Mouse (Mus musculus): ENCODE measurements around the gene Platr17. TPM values are rescaled to one million over a fixed set of nuclear protein-coding genes. Genes with fewer than 3 reads are reported as not detected.

Gene Platr17
- polyA plus RNA-seq, 1 experiment from 2014 or later = 0.27 TPM

GRCm38 (mm10) chr17:33953310-33953709, 48.4 kb downstream of the Platr17 start:
- H3K27me3 ChIP-seq (replicated peaks; ENCODE audit: low read depth, poor library complexity, severe bottlenecking) = no peaks in the 10 kb centered on the region
- H3K9me3 ChIP-seq = no peaks in the 10 kb centered on the region
- 86% methylated on average over 3 of the region's 3 CpGs for WGBS
- no peak for DNase-seq (ENCODE audit: low spot score)
- H3K27ac ChIP-seq (replicated peaks) = no peak overlapping the region; the same call in 1 of the 2 replicates
- peaks cover 65% of the 10 kb centered on the region for H3K36me3 ChIP-seq (replicated peaks)
- H3K4me3 ChIP-seq = peak overlapping the region; percentile 85
- H3K4me1 ChIP-seq = peaks cover 58% of the 10 kb centered on the region

DNA sequence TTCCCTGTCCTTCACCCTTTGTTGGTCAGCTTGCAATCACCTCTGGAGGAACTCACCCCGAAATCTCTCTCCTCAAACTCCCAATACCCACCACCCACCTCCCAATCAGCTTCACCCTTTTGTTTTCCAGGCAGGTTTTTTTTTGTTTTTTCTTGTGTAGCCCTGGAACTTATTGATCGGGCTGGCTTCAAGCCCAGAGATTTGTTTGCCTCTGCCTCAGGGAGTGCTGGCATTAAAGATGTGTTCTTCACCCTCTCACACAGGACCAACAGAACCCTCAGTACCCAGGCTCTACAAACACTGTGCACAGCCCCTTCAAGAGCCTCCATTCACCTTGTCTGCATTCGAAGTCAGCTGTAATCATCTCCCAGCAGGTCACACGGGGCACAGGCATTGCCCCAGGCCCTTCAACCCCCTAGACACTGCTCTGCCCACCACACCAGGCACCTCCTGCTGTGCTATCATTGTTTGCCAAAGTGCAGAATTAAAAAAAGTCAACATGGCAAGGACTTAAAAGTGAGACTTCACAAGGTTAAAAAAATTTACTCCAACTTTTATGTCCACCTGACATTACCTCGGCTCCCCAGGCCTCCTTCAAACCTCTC, 49.1 kb downstream of the Platr17 start:
- Histone ChIP-seq H3K4me1 (peaks cover 58% of the 10 kb centered on the region), H3K27me3 (replicated peaks; ENCODE audit: low read depth, poor library complexity, severe bottlenecking) (no peaks in the 10 kb centered on the region), H3K9me3 (no peaks in the 10 kb centered on the region), H3K27ac (replicated peaks) (peak overlapping the region; percentile 95), H3K36me3 (replicated peaks) (peaks cover 65% of the 10 kb centered on the region), H3K4me3 (peak overlapping the region; percentile 85)
- WGBS = 36% methylated on average over 5 of the region's 5 CpGs
- DNase-seq (ENCODE audit: low spot score) = no peak

DNA sequence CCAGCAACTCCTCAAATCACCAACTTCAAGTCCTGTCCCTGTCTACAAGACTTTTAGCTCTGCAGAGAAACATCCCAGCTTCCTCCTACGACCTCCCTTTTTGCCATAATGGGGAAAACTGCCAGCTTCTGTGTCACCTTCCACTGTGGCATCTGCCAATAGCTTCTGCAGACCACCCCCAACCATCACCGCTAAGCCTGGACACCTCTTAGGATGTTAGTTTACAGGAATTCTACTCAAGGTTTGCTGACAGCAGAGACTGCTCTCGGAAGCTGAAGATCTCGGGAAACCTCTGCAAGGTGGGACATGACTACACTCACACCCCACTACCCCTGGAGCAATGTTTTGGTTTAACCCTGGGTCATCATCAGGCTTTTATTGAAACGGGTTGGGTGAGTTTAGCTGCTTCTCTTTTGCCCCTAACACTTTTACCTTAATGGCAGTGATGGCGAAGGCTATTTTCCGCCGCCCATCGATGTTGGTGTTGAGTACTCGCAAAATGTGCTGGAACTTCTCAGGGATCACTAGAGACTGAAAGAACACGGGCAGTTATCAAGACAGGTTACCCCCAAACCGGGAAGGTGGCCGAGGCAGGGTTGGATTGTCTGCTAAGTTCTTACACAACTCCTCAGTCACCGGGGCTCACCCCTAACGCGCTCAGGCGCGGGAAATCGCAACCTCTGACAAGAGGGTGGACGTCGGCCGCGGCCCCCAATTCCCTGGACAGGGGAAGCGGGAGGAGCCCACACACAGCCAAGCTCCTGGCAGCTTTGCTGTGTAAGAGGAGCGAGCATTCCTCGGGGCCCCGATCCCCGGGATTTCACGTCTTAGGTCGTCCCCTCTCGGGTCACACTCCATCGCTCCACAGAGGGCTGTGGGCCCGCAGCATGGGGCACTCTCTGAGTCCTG, 50.0 kb downstream of the Platr17 start:
- peak; percentile 12 for DNase-seq (ENCODE audit: low spot score)
- peaks cover 55% of the 10 kb centered on the region for H3K4me1 ChIP-seq

DNA sequence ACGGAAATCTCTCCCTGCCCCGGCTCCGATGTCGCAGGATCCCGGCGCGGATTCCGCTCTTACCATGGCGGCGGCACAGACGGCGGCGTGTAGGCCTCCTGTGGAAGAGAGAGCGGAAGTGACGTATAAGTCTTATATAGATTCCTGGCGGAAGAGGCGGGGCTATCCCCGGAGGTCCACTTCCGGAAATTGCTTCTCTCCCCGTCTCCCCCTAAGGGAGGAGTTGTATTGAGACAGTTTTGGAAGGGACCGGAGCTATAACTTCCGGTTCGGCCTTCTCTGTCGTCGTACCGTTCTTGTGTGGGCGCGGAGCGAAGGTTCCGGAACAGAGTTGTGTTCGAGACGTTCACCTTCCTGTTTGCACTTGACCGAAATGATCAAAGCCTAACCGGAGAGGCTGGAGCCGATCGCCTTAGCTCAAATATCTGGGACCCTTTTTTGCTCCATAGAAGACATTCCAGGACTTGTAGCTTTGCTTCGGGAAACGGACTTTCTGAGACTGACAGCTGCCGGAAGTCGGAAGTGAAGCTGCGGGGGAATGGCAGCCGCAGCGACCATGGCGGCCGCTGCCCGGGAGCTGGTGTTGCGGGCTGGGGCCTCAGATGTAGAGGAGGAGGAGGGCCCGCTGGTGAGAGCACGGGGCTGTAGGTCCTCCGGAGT, 50.8 kb downstream of the Platr17 start, which contains the start of the genes Vps52 and Rps18:
Vps52 (plus strand) TSS at position 258 of the 660 bp plus-strand sequence.
Rps18 (minus strand) TSS at position 447 of the 660 bp plus-strand sequence.
- Histone ChIP-seq H3K36me3 (replicated peaks) (peaks cover 65% of the 10 kb centered on the region), H3K4me3 (peak within 1 kb of the TSS; percentile 85), H3K9me3 (no peaks in the 10 kb centered on the region), H3K27me3 (replicated peaks; ENCODE audit: low read depth, poor library complexity, severe bottlenecking) (no peaks in the 10 kb centered on the region), H3K27ac (replicated peaks) (peak within 1 kb of the TSS; percentile 95), H3K4me1 (peaks cover 48% of the 10 kb centered on the region)
- DNase-seq (ENCODE audit: low spot score) = peak; percentile 96
- under 1% methylated on average over 50 of the region's 50 CpGs for WGBS

More for the DNA sequence above, 50.0 kb downstream of the Platr17 start:
- Histone ChIP-seq H3K9me3 (no peaks in the 10 kb centered on the region), H3K4me3 (peak overlapping the region; percentile 85), H3K36me3 (replicated peaks) (peaks cover 65% of the 10 kb centered on the region), H3K27ac (replicated peaks) (peak overlapping the region; percentile 95), H3K27me3 (replicated peaks; ENCODE audit: low read depth, poor library complexity, severe bottlenecking) (no peaks in the 10 kb centered on the region)
- whole genome bisulfite sequencing = under 1% methylated on average over 33 of the region's 33 CpGs

Small RNAs within 50 kb of the gene (microRNA-seq; reads per million reads assigned to microRNA genes)
- gene Gm27740 = not detected

Other genes starting within 250 kb of the Platr17 start
- 567 and 569 TPM in 2 replicates for gene Hnrnpm, start 218.3 kb upstream of the Platr17 start, polyA plus RNA-seq (2016; fragmentation: Nextera tagmentation; extraction: Ambion mirVana)
- gene March2, start 186.5 kb upstream of the Platr17 start, polyA plus RNA-seq (2016; fragmentation: Nextera tagmentation; extraction: Ambion mirVana) = 28.0 and 28.5 TPM in 2 replicates
- gene Rab11b, start 144.6 kb upstream of the Platr17 start, polyA plus RNA-seq (2016; fragmentation: Nextera tagmentation; extraction: Ambion mirVana) = 342 and 347 TPM in 2 replicates
- 33.4 and 39.0 TPM in 2 replicates for gene Angptl4, start 123.3 kb upstream of the Platr17 start, polyA plus RNA-seq (2016; fragmentation: Nextera tagmentation; extraction: Ambion mirVana)
- gene Kank3, start 94.6 kb upstream of the Platr17 start, polyA plus RNA-seq (2016; fragmentation: Nextera tagmentation; extraction: Ambion mirVana) = 25.4 and 29.5 TPM in 2 replicates
- gene Rps28, start 80.6 kb upstream of the Platr17 start, polyA plus RNA-seq (2016; fragmentation: Nextera tagmentation; extraction: Ambion mirVana) = 866 and 898 TPM in 2 replicates
- gene Ndufa7, start 80.6 kb upstream of the Platr17 start, polyA plus RNA-seq (2016; fragmentation: Nextera tagmentation; extraction: Ambion mirVana) = 469 and 477 TPM in 2 replicates
- gene Cd320, start 62.0 kb upstream of the Platr17 start, polyA plus RNA-seq (2016; fragmentation: Nextera tagmentation; extraction: Ambion mirVana) = 97.8 and 98.9 TPM in 2 replicates
- not detected in 2 replicates for gene Gm7029, start 31.3 kb upstream of the Platr17 start, polyA plus RNA-seq (2016; fragmentation: Nextera tagmentation; extraction: Ambion mirVana)
- gene Kifc1, start 14.5 kb upstream of the Platr17 start, polyA plus RNA-seq (2016; fragmentation: Nextera tagmentation; extraction: Ambion mirVana) = 7.0 and 8.5 TPM in 2 replicates
- 80.0 and 84.9 TPM in 2 replicates for gene Daxx, start 4.3 kb downstream of the Platr17 start, polyA plus RNA-seq (2016; fragmentation: Nextera tagmentation; extraction: Ambion mirVana)
- gene Tapbp, start 10.8 kb downstream of the Platr17 start, polyA plus RNA-seq (2016; fragmentation: Nextera tagmentation; extraction: Ambion mirVana) = 9.9 and 11.8 TPM in 2 replicates
- gene Zbtb22, start 10.8 kb downstream of the Platr17 start, polyA plus RNA-seq (2016; fragmentation: Nextera tagmentation; extraction: Ambion mirVana) = 19.6 and 21.1 TPM in 2 replicates
- 40.2 and 41.0 TPM in 2 replicates for gene Rgl2, start 24.4 kb downstream of the Platr17 start, polyA plus RNA-seq (2016; fragmentation: Nextera tagmentation; extraction: Ambion mirVana)
- gene Pfdn6, start 35.2 kb downstream of the Platr17 start, polyA plus RNA-seq (2016; fragmentation: Nextera tagmentation; extraction: Ambion mirVana) = 233 and 235 TPM in 2 replicates
- 62.1 and 66.0 TPM in 2 replicates for gene Wdr46, start 35.5 kb downstream of the Platr17 start, polyA plus RNA-seq (2016; fragmentation: Nextera tagmentation; extraction: Ambion mirVana)
- gene B3galt4, start 46.4 kb downstream of the Platr17 start, polyA plus RNA-seq (2016; fragmentation: Nextera tagmentation; extraction: Ambion mirVana) = 3.6 and 4.5 TPM in 2 replicates
- gene Vps52, start 50.7 kb downstream of the Platr17 start, polyA plus RNA-seq (2016; fragmentation: Nextera tagmentation; extraction: Ambion mirVana) = 48.2 and 51.5 TPM in 2 replicates
- 1,569 and 1,593 TPM in 2 replicates for gene Rps18, start 50.9 kb downstream of the Platr17 start, polyA plus RNA-seq (2016; fragmentation: Nextera tagmentation; extraction: Ambion mirVana)
- 8.4 and 13.4 TPM in 2 replicates for gene H2-K1, start 95.2 kb downstream of the Platr17 start, polyA plus RNA-seq (2016; fragmentation: Nextera tagmentation; extraction: Ambion mirVana)
- 11.0 and 11.6 TPM in 2 replicates for gene Ring1, start 119.5 kb downstream of the Platr17 start, polyA plus RNA-seq (2016; fragmentation: Nextera tagmentation; extraction: Ambion mirVana)
- 41.4 and 44.8 TPM in 2 replicates for gene H2-Ke6, start 122.9 kb downstream of the Platr17 start, polyA plus RNA-seq (2016; fragmentation: Nextera tagmentation; extraction: Ambion mirVana)
- 167 and 177 TPM in 2 replicates for gene Slc39a7, start 126.5 kb downstream of the Platr17 start, polyA plus RNA-seq (2016; fragmentation: Nextera tagmentation; extraction: Ambion mirVana)
- gene Rxrb, start 126.7 kb downstream of the Platr17 start, polyA plus RNA-seq (2016; fragmentation: Nextera tagmentation; extraction: Ambion mirVana) = 44.7 and 47.9 TPM in 2 replicates
- gene Col11a2, start 134.3 kb downstream of the Platr17 start, polyA plus RNA-seq (2016; fragmentation: Nextera tagmentation; extraction: Ambion mirVana) = 1.0 and 1.2 TPM in 2 replicates
- gene H2-Oa, start 187.2 kb downstream of the Platr17 start, polyA plus RNA-seq (2016; fragmentation: Nextera tagmentation; extraction: Ambion mirVana) = 0.31 and 0.69 TPM in 2 replicates
- 4.2 and 4.8 TPM in 2 replicates for gene H2-DMa, start 214.4 kb downstream of the Platr17 start, polyA plus RNA-seq (2016; fragmentation: Nextera tagmentation; extraction: Ambion mirVana)
- 141 and 144 TPM in 2 replicates for gene Brd2, start 217.5 kb downstream of the Platr17 start, polyA plus RNA-seq (2016; fragmentation: Nextera tagmentation; extraction: Ambion mirVana)
- 0.17 and 0.28 TPM in 2 replicates for gene H2-DMb2, start 238.2 kb downstream of the Platr17 start, polyA plus RNA-seq (2016; fragmentation: Nextera tagmentation; extraction: Ambion mirVana)
- 0.52 and 0.55 TPM in 2 replicates for gene H2-DMb1, start 247.9 kb downstream of the Platr17 start, polyA plus RNA-seq (2016; fragmentation: Nextera tagmentation; extraction: Ambion mirVana)

All from embryonic facial prominence, embryonic 10.5 days (tissue).